In genomic region chr16:36887546-36887945, GRCm38 (mm10) we compare ENCODE assay signal across 27 mouse cellular contexts. TPM values are rescaled to one million over a fixed set of nuclear protein-coding genes. Genes with fewer than 3 reads are reported as not detected.
A peak's percentile ranks its signal among the peaks of the same experiment; 100 is the strongest.
DNase-seq lines count a peak whose midpoint lies in the region; ATAC-seq lines count a peak whose summit lies in the region.
"Had no signal": no experiment of that assay in that cellular context is flagged by ENCODE, and none has a peak within 500 bp of the region (broad histone marks: within the 10 kb centered on the region; RNA-seq: fewer than 3 reads in every experiment).

No protein-coding gene starts in this region.

- H3K4me2 ChIP-seq in embryonic facial prominence, embryonic 11.5 days (ENCODE audit: low read depth, low read length), result no peak overlapping the region
- H3K4me2 ChIP-seq: embryonic facial prominence, embryonic 15.5 days; heart, embryonic 11.5 days; limb, embryonic 12.5 days; lung, embryonic 15.5 days; midbrain, embryonic 15.5 days had no signal

- no peaks in the 10 kb centered on the region for H3K4me1 ChIP-seq in embryonic facial prominence, embryonic 11.5 days (ENCODE audit: control insufficient read depth, insufficient read depth, low read length)
- no peaks in the 10 kb centered on the region for H3K4me1 ChIP-seq in embryonic facial prominence, embryonic 10.5 days
- H3K4me1 ChIP-seq: embryonic facial prominence, embryonic 15.5 days; limb, embryonic 12.5 days; lung, embryonic 15.5 days; midbrain, embryonic 15.5 days had no signal

- H3K27me3 ChIP-seq in embryonic facial prominence, embryonic 11.5 days (ENCODE audit: control insufficient read depth, insufficient read depth, low read length), result no peaks in the 10 kb centered on the region
- no peaks in the 10 kb centered on the region for H3K27me3 ChIP-seq in embryonic facial prominence, embryonic 10.5 days (replicated peaks; ENCODE audit: low read depth, poor library complexity, severe bottlenecking)
- H3K27me3 ChIP-seq: CH12.LX; embryonic facial prominence, embryonic 15.5 days; limb, embryonic 12.5 days; lung, embryonic 15.5 days; midbrain, embryonic 15.5 days had no signal

- no peaks in the 10 kb centered on the region for H3K36me3 ChIP-seq in embryonic facial prominence, embryonic 11.5 days (replicated peaks; ENCODE audit: control insufficient read depth, insufficient read depth, low read depth, low read length)
- peaks cover 64% of the 10 kb centered on the region for H3K36me3 ChIP-seq in embryonic facial prominence, embryonic 10.5 days (replicated peaks)

- H3K27ac ChIP-seq in embryonic facial prominence, embryonic 11.5 days (replicated peaks; ENCODE audit: low read depth, low read length), result no peak overlapping the region
- no peak overlapping the region for H3K27ac ChIP-seq in embryonic facial prominence, embryonic 10.5 days (replicated peaks)
- H3K27ac ChIP-seq: embryonic facial prominence, embryonic 15.5 days; hindbrain, postnatal 0 days; limb, embryonic 12.5 days; lung, embryonic 15.5 days; midbrain, embryonic 15.5 days had no signal

- WGBS in embryonic facial prominence, embryonic 11.5 days, result 74% methylated on average over 5 of the region's 5 CpGs
- WGBS in embryonic facial prominence, embryonic 10.5 days, result 84% methylated on average over 5 of the region's 5 CpGs

- H3K9me3 ChIP-seq in embryonic facial prominence, embryonic 11.5 days (replicated peaks; ENCODE audit: control insufficient read depth, low read length), result no peaks in the 10 kb centered on the region
- H3K9me3 ChIP-seq in embryonic facial prominence, embryonic 10.5 days, result no peaks in the 10 kb centered on the region
- H3K9me3 ChIP-seq: embryonic facial prominence, embryonic 15.5 days; limb, embryonic 12.5 days; lung, embryonic 15.5 days; midbrain, embryonic 15.5 days had no signal

- H3K9ac ChIP-seq in embryonic facial prominence, embryonic 11.5 days (replicated peaks; ENCODE audit: low read length), result no peak overlapping the region
- H3K9ac ChIP-seq: embryonic facial prominence, embryonic 15.5 days; limb, embryonic 12.5 days; liver, embryonic 14.5 days; lung, embryonic 15.5 days; midbrain, embryonic 15.5 days had no signal

- 0 out of 2 replicates have a peak, but pooled peaks have one; percentile 3 for ATAC-seq in embryonic facial prominence, embryonic 11.5 days (replicated peaks; ENCODE audit: insufficient number of reproducible peaks, low FRiP score, low TSS enrichment, low read depth)
- ATAC-seq: forebrain, embryonic 14.5 days; hindbrain, postnatal 0 days; intestine, postnatal 0 days; midbrain, embryonic 15.5 days had no signal

- DNase-seq in embryonic facial prominence, embryonic 11.5 days (ENCODE audit: low spot score), result peak; percentile 35
- no peak for DNase-seq in embryonic facial prominence, embryonic 10.5 days (ENCODE audit: low spot score)
- peak; percentile 46 for DNase-seq in ovary, postnatal 36 days (ENCODE audit: low spot score)
- no peak for DNase-seq in ovary, postnatal 10 days (ENCODE audit: low spot score)
- DNase-seq in adrenal gland, postnatal 14 days, result peak; percentile 66
- DNase-seq in natural killer cell, adult 2 months (ENCODE audit: low spot score in 2 of 2), result no peak
- DNase-seq in right cerebral cortex, postnatal 4 days, result no peak
- DNase-seq: B cell, adult 2 months; cerebellum, adult 18-20 months; cerebellum, postnatal 36 days; embryo, embryonic 11 days; kidney, postnatal 36 days; layer of hippocampus, postnatal 36 days; lung, postnatal 4 days; right cerebral cortex, postnatal 25 days; thymus, adult 18-20 months; thymus, postnatal 4 days had no signal

- H3K4me3 ChIP-seq in embryonic facial prominence, embryonic 11.5 days (ENCODE audit: low read depth, low read length), result no peak overlapping the region
- no peak overlapping the region for H3K4me3 ChIP-seq in embryonic facial prominence, embryonic 10.5 days
- H3K4me3 ChIP-seq: embryonic facial prominence, embryonic 15.5 days; limb, embryonic 12.5 days; lung, embryonic 15.5 days; midbrain, embryonic 15.5 days had no signal

RNA-seq across cellular contexts. Expression of gene Golgb1, which starts 12.6 kb away (rescaled TPM):
- 70.7 and 77.8 TPM in 2 replicates for polyA plus RNA-seq in embryonic facial prominence, embryonic 11.5 days (2014; fragmentation: Nextera tagmentation; extraction: Ambion mirVana)
- 76.0 and 80.5 TPM in 2 replicates for polyA plus RNA-seq in embryonic facial prominence, embryonic 10.5 days (2016; fragmentation: Nextera tagmentation; extraction: Ambion mirVana)
- total RNA-seq in adrenal gland, postnatal 14 days (2021), result 59.7 and 63.3 TPM in 2 replicates

RNA-seq across cellular contexts. Expression of gene Eaf2, which starts 12.7 kb away (rescaled TPM):
- polyA plus RNA-seq in embryonic facial prominence, embryonic 11.5 days (2014; fragmentation: Nextera tagmentation; extraction: Ambion mirVana), result 1.7 and 1.8 TPM in 2 replicates
- 1.4 and 2.1 TPM in 2 replicates for polyA plus RNA-seq in embryonic facial prominence, embryonic 10.5 days (2016; fragmentation: Nextera tagmentation; extraction: Ambion mirVana)
- 2.1 and 2.4 TPM in 2 replicates for total RNA-seq in adrenal gland, postnatal 14 days (2021)

RNA-seq across cellular contexts. Expression of gene Hcls1, which starts 47.2 kb away (rescaled TPM):
- polyA plus RNA-seq in embryonic facial prominence, embryonic 11.5 days (2014; fragmentation: Nextera tagmentation; extraction: Ambion mirVana), result 1.4 TPM in 2 replicates
- polyA plus RNA-seq in embryonic facial prominence, embryonic 10.5 days (2016; fragmentation: Nextera tagmentation; extraction: Ambion mirVana), result 1.5 and 3.0 TPM in 2 replicates
- 12.2 and 27.7 TPM in 2 replicates for total RNA-seq in adrenal gland, postnatal 14 days (2021)

RNA-seq across cellular contexts. Expression of gene Iqcb1, which starts 59.4 kb away (rescaled TPM):
- polyA plus RNA-seq in embryonic facial prominence, embryonic 11.5 days (2014; fragmentation: Nextera tagmentation; extraction: Ambion mirVana), result 85.4 and 85.5 TPM in 2 replicates
- 69.2 and 74.6 TPM in 2 replicates for polyA plus RNA-seq in embryonic facial prominence, embryonic 10.5 days (2016; fragmentation: Nextera tagmentation; extraction: Ambion mirVana)
- 15.3 and 17.5 TPM in 2 replicates for total RNA-seq in adrenal gland, postnatal 14 days (2021)

Comparison
In these comparisons a context has a peak if more than half of its experiments do, and no peak if none do; other contexts are left out.
1. DNase-seq: peak in embryonic facial prominence, embryonic 11.5 days (single experiment), ovary, postnatal 36 days (single experiment) and adrenal gland, postnatal 14 days (single experiment); none in embryonic facial prominence, embryonic 10.5 days (single experiment), ovary, postnatal 10 days (single experiment), natural killer cell, adult 2 months (0 of 2) and right cerebral cortex, postnatal 4 days (single experiment).